Mouse (Mus musculus) hindbrain, postnatal 0 days (tissue): ENCODE results near the gene Ppp1r16b. TPM values are rescaled to one million over a fixed set of nuclear protein-coding genes. Genes with fewer than 3 reads are reported as not detected.
A peak's percentile ranks its signal among the peaks of the same experiment; 100 is the strongest.
"Not testable (repeated sequence)": the region's sequence is repeated elsewhere in the genome, so short reads cannot be mapped to it uniquely, and the experiment has no call there.

Source experiments
- ATAC-seq: fragments of 200-750 bp; cut with Nextera tagmentation; 2 replicates; pipeline ENCODE4 v1.8.0; 2017; ENCODE audit warnings: mild to moderate bottlenecking, moderate TSS enrichment, moderate library complexity
- DNase-seq: peaks from one replicate; pipeline ENCODE4 v3.0.0-alpha.2; 2015; ENCODE audit warnings: low spot score
- H3K27ac ChIP-seq: fragments of 300-500 bp; sonication (generic); 2 replicates; pipeline ENCODE4 v1.5.1; 2014; ENCODE audit warnings: mild to moderate bottlenecking
- H3K27me3 ChIP-seq: fragments of 300-500 bp; sonication (generic); 2 replicates; pipeline ENCODE4 v1.6.1; 2014; ENCODE audit warnings: low read length, mixed read lengths; ENCODE audit not compliant: insufficient read depth
- H3K36me3 ChIP-seq: fragments of 300-500 bp; sonication (generic); 2 replicates; pipeline ENCODE4 v1.6.1; 2014; ENCODE audit warnings: low read length, mixed read lengths; ENCODE audit not compliant: insufficient read depth
- H3K4me1 ChIP-seq: fragments of 300-500 bp; sonication (generic); 2 replicates; pipeline ENCODE4 v1.6.1; 2014; ENCODE audit warnings: antibody characterized with exemption, low read length, mixed read lengths; ENCODE audit not compliant: insufficient read depth
- H3K4me2 ChIP-seq: fragments of 300-500 bp; sonication (generic); 2 replicates; pipeline ENCODE4 v1.6.1; 2014; ENCODE audit warnings: low read depth, mild to moderate bottlenecking, low read length, moderate library complexity, mixed read lengths
- H3K4me3 ChIP-seq: fragments of 300-500 bp; sonication (generic); 2 replicates; pipeline ENCODE4 v1.5.1; 2014; ENCODE audit warnings: low read length
- H3K9ac ChIP-seq: fragments of 300-500 bp; sonication (generic); replicated peaks from 2 replicates; pipeline ENCODE4 v1.6.1; 2014; ENCODE audit warnings: mild to moderate bottlenecking, low read length, moderate library complexity, mixed read lengths
- H3K9me3 ChIP-seq: fragments of 300-500 bp; sonication (generic); 2 replicates; pipeline ENCODE4 v1.6.1; 2016; ENCODE audit warnings: low read length, mixed read lengths
- CTCF ChIP-seq: IDR thresholded peaks from 2 replicates; pipeline ENCODE4 v1.5.1; 2016; ENCODE audit warnings: antibody characterized with exemption, control low read depth, low read depth
- WGBS: fragments of 180-500 bp; shearing (Covaris S2); extraction: QIAGEN DNeasy Blood & Tissue Kit; methylation state at CpG from one replicate; pipeline ENCODE4 v1.1.7; 2014; 5-methylcytosine and 5-hydroxymethylcytosine counted together
- polyA plus RNA-seq: library from polyadenylated mRNA; unstranded; fragments of >200 nt; fragmentation: Nextera tagmentation; extraction: Ambion mirVana; gene quantifications from 2 replicates; pipeline ENCODE4 v1.2.1, GENCODE M21; 2015
- total RNA-seq: library from RNA; depleted of rRNA; stranded (reverse); fragments of >200 nt; gene quantifications from 2 replicates; pipeline ENCODE4 v1.2.3, GENCODE M21; 2014

The Ppp1r16b gene
- total and polyA plus RNA-seq, 2 experiments from 2014 or later: 30.3 to 32.4 TPM

- no peaks in the 10 kb centered on the region for H3K27me3 ChIP-seq
- TF ChIP-seq CTCF: no peak
- no peaks in the 10 kb centered on the region for H3K36me3 ChIP-seq
- 63% methylated on average over 7 of the region's 7 CpGs for WGBS
- DNase-seq (peak; percentile 51), ATAC-seq (0 out of 2 replicates have a peak, but pooled peaks have one; percentile 10)
- no peak overlapping the region for H3K4me2 ChIP-seq
- H3K4me3 ChIP-seq: no peak overlapping the region
- peak overlapping the region; percentile 32; the same call in 1 of the 2 replicates for H3K27ac ChIP-seq
- no peak overlapping the region for H3K9ac ChIP-seq
- no peaks in the 10 kb centered on the region for H3K9me3 ChIP-seq
- H3K4me1 ChIP-seq: peaks cover 12% of the 10 kb centered on the region
These were observed 69.4 kb downstream of the Ppp1r16b start for GRCm38 (mm10) chr2:158734500-158735152.

- WGBS: 91% methylated on average over 8 of the region's 8 CpGs
- Histone ChIP-seq H3K4me3 (no peak overlapping the region), H3K27me3 (no peaks in the 10 kb centered on the region), H3K9ac (no peak overlapping the region), H3K4me1 (peaks cover 12% of the 10 kb centered on the region), H3K9me3 (no peaks in the 10 kb centered on the region), H3K27ac (no peak overlapping the region), H3K4me2 (no peak overlapping the region), H3K36me3 (no peaks in the 10 kb centered on the region)
- ATAC-seq (no peak), DNase-seq (no peak)
- TF ChIP-seq CTCF: no peak
These were observed 70.1 kb downstream of the Ppp1r16b start for GRCm38 (mm10) chr2:158735340-158735739.

- 89% methylated on average over 4 of the region's 4 CpGs for WGBS
- H3K4me2 ChIP-seq, H3K27ac ChIP-seq, H3K4me3 ChIP-seq, H3K9me3 ChIP-seq, H3K27me3 ChIP-seq, H3K36me3 ChIP-seq, ATAC-seq, H3K9ac ChIP-seq, DNase-seq: not testable (repeated sequence)
- peaks cover 12% of the 10 kb centered on the region for H3K4me1 ChIP-seq
These were observed 71.0 kb downstream of the Ppp1r16b start for GRCm38 (mm10) chr2:158736247-158736646.

DNA sequence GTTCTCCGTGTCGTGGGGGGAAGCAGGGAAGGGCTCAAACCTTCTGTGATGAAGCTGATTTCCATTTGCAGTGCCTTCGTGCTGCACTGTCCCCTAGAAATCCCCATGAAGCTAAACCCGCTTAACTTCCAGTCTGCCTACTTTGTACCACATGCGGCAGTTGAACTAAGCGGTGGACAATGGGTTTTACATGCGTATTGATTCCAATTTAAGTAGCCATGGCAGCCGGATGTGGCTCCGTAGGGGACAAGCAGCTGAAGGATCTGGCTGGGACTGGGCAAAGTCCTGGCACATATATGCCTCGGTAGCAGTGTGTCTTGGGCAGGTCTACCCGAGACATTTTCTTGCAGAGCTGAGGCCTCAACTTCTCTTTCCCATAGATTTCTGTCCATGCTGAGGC lies 73.4 kb downstream of the Ppp1r16b start:
- H3K27ac ChIP-seq: peak overlapping the region; percentile 32; the same call in 1 of the 2 replicates
- peak; percentile 68; the same call in 1 of the 2 replicates for ATAC-seq
- no peak for TF ChIP-seq CTCF

GRCm38 (mm10) chr2:158739113-158739512 lies 73.9 kb downstream of the Ppp1r16b start:
- H3K9me3 ChIP-seq: no peaks in the 10 kb centered on the region
- DNase-seq (no peak), ATAC-seq (peak; percentile 33; the same call in 1 of the 2 replicates)
- H3K27me3 ChIP-seq: no peaks in the 10 kb centered on the region
- no peak overlapping the region for H3K4me2 ChIP-seq
- H3K27ac ChIP-seq: no peak overlapping the region
- H3K36me3 ChIP-seq: no peaks in the 10 kb centered on the region
- TF ChIP-seq CTCF: peak; percentile 37; the same call in 1 of the 2 replicates
- no peaks in the 10 kb centered on the region; the same call in 1 of the 2 replicates for H3K4me1 ChIP-seq
- H3K9ac ChIP-seq: no peak overlapping the region
- WGBS: 74% methylated on average over 3 of the region's 3 CpGs
- H3K4me3 ChIP-seq: no peak overlapping the region

More for the DNA sequence above, 73.4 kb downstream of the Ppp1r16b start:
- no peaks in the 10 kb centered on the region; the same call in none of the 2 replicates for H3K4me1 ChIP-seq
- no peak overlapping the region for H3K4me2 ChIP-seq
- no peak overlapping the region for H3K4me3 ChIP-seq
- H3K9me3 ChIP-seq: no peaks in the 10 kb centered on the region
- WGBS: 25% methylated on average over 11 of the region's 11 CpGs
- no peaks in the 10 kb centered on the region for H3K36me3 ChIP-seq
- peak; percentile 50 for DNase-seq
- no peaks in the 10 kb centered on the region for H3K27me3 ChIP-seq
- no peak overlapping the region for H3K9ac ChIP-seq

- Histone ChIP-seq H3K9ac (no peak overlapping the region), H3K4me2 (no peak overlapping the region), H3K27ac (0 out of 2 replicates have a peak overlapping the region, but pooled peaks have one; percentile 28), H3K9me3 (no peaks in the 10 kb centered on the region), H3K36me3 (no peaks in the 10 kb centered on the region), H3K4me3 (no peak overlapping the region), H3K27me3 (no peaks in the 10 kb centered on the region), H3K4me1 (no peaks in the 10 kb centered on the region)
- 29% methylated on average over 9 of the region's 9 CpGs for WGBS
- DNase-seq (no peak), ATAC-seq (peak; percentile 49; the same call in 1 of the 2 replicates)
- no peak for TF ChIP-seq CTCF
These were observed 75.9 kb downstream of the Ppp1r16b start for GRCm38 (mm10) chr2:158741011-158741501.

DNA sequence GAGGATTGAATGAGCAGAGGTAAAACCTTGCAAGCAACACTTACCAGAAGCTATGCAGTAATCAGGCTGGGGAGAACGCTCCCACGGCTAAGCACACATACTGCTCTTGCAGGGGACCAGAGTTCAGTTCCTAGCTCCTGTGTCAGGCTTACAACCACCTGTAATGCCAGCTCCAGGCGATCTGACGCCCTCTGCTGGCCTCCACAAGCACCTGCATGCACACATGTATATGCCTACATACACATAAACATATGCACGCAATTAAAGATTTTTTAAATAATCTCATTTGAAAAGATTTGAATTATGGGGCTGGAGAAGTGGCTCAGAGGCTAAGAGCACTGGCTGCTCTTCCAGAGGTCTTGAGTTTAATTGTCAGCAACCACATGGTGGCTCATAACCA lies 77.2 kb downstream of the Ppp1r16b start:
- H3K4me2 ChIP-seq: no peak overlapping the region
- TF ChIP-seq CTCF: peak; percentile 47
- H3K27ac ChIP-seq: no peak overlapping the region
- no peak overlapping the region for H3K4me3 ChIP-seq
- no peaks in the 10 kb centered on the region for H3K4me1 ChIP-seq
- ATAC-seq: no peak
- no peak for DNase-seq
- H3K27me3 ChIP-seq: no peaks in the 10 kb centered on the region
- no peaks in the 10 kb centered on the region for H3K9me3 ChIP-seq
- no peak overlapping the region for H3K9ac ChIP-seq
- whole genome bisulfite sequencing: 76% methylated on average over 5 of the region's 5 CpGs
- no peaks in the 10 kb centered on the region for H3K36me3 ChIP-seq
